10 mouse cellular contexts compared by ENCODE assay signal in the genomic region with DNA sequence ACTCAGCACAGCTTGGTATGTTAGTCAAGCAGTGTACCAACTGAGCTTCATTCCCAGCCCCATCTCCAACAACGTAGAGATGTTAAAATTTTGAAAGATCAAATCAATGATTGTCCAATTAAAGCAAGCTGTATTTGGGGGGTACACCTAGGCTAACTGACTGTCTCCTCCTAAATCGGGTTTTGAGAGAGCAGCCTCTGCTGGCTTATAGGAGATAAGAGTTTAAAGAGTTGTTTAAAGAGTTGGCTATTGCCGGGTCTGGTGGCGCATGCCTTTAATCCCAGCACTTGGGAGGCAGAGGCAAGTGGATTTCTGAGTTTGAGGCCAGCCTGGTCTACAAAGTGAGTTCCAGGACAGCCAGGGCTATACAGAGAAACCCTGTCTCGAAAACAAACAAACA. TPM values are rescaled to one million over a fixed set of nuclear protein-coding genes. Genes with fewer than 3 reads are reported as not detected.
DNase-seq lines count a peak whose midpoint lies in the region; ATAC-seq and TF ChIP-seq lines count a peak whose summit lies in the region.
"Not testable (repeated sequence)": the region's sequence is repeated elsewhere in the genome, so short reads cannot be mapped to it uniquely, and the experiment has no call there.
"Had no signal": no experiment of that assay in that cellular context is flagged by ENCODE, and none has a peak within 500 bp of the region (broad histone marks: within the 10 kb centered on the region; RNA-seq: fewer than 3 reads in every experiment).

No protein-coding gene starts in this region.

- not testable (repeated sequence) for H3K27me3 ChIP-seq in E14TG2a.4 (ENCODE audit: insufficient read depth, low read length); embryonic facial prominence, embryonic 14.5 days (replicated peaks; ENCODE audit: control insufficient read depth, insufficient read depth, low read length); heart, adult 2 months (ENCODE audit: control insufficient read depth, insufficient read depth, low read length); hindbrain, embryonic 14.5 days (ENCODE audit: control insufficient read depth, insufficient read depth, low read length); kidney, postnatal 0 days (ENCODE audit: insufficient read depth, low read length); liver, embryonic 14.5 days (ENCODE audit: control insufficient read depth, insufficient read depth, low read length); midbrain, embryonic 13.5 days; small intestine, adult 2 months (ENCODE audit: control insufficient read depth, insufficient read depth, low read length)

- peaks cover 30% of the 10 kb centered on the region for H3K36me3 ChIP-seq in E14TG2a.4 (ENCODE audit: insufficient read depth, low read length)
- not testable (repeated sequence) for H3K36me3 ChIP-seq in embryonic facial prominence, embryonic 14.5 days (ENCODE audit: control insufficient read depth, insufficient read depth, low read length); hindbrain, embryonic 14.5 days (replicated peaks; ENCODE audit: control insufficient read depth, insufficient read depth); kidney, postnatal 0 days (ENCODE audit: insufficient read depth, low read length); liver, embryonic 14.5 days (replicated peaks; ENCODE audit: control insufficient read depth, insufficient read depth, low read depth); midbrain, embryonic 13.5 days; small intestine, adult 2 months (ENCODE audit: control insufficient read depth, insufficient read depth, low read length)
- peaks cover 12% of the 10 kb centered on the region for H3K36me3 ChIP-seq in heart, adult 2 months (ENCODE audit: control insufficient read depth, insufficient read depth, low read length)

- H3K9me3 ChIP-seq in E14TG2a.4 (ENCODE audit: low read length); embryonic facial prominence, embryonic 14.5 days (ENCODE audit: control insufficient read depth, low read length); hindbrain, embryonic 14.5 days (ENCODE audit: control insufficient read depth, low read length); kidney, postnatal 0 days (replicated peaks; ENCODE audit: low read length); liver, embryonic 14.5 days (ENCODE audit: control insufficient read depth, low read length); midbrain, embryonic 13.5 days: not testable (repeated sequence)

- not testable (repeated sequence) for TF ChIP-seq CTCF in E14TG2a.4 (conservative IDR thresholded peaks at IDR 0.05; ENCODE audit: low read length); heart, adult 2 months (IDR thresholded peaks at IDR 0.05); kidney, postnatal 0 days (IDR thresholded peaks at IDR 0.05; ENCODE audit: low read depth); liver, embryonic 14.5 days (IDR thresholded peaks at IDR 0.05; ENCODE audit: low read depth); small intestine, adult 2 months (IDR thresholded peaks at IDR 0.05; ENCODE audit: extremely low read depth, insufficient read length, insufficient replicate concordance, low read depth, low read length)

- H3K4me3 ChIP-seq in E14TG2a.4 (replicated peaks; ENCODE audit: low read length), result peak overlapping the region; percentile 99
- H3K4me3 ChIP-seq in embryonic facial prominence, embryonic 14.5 days (ENCODE audit: low read depth, low read length), result peak overlapping the region; percentile 98
- H3K4me3 ChIP-seq in heart, adult 2 months; hindbrain, embryonic 14.5 days (replicated peaks; ENCODE audit: low read length); kidney, postnatal 0 days (replicated peaks; ENCODE audit: low read depth, low read length); midbrain, embryonic 13.5 days (replicated peaks); small intestine, adult 2 months (ENCODE audit: low read depth, low read length): not testable (repeated sequence)
- H3K4me3 ChIP-seq in liver, embryonic 14.5 days (ENCODE audit: insufficient read depth in 1 of 2, low read depth in 2 of 2, low read length in 2 of 2), result peak overlapping the region in 1 of 2 experiments; percentile 79; a peak in 2 of 4 replicates

- not testable (repeated sequence) for TF ChIP-seq EP300 in heart, adult 2 months (IDR thresholded peaks at IDR 0.05; ENCODE audit: insufficient read depth, low read depth, low read length); liver, embryonic 14.5 days (IDR thresholded peaks at IDR 0.05; ENCODE audit: low read depth)

- H3K9ac ChIP-seq in embryonic facial prominence, embryonic 14.5 days (ENCODE audit: low read depth, low read length), result 0 out of 2 replicates have a peak overlapping the region, but pooled peaks have one; percentile 93
- H3K9ac ChIP-seq in heart, adult 2 months (ENCODE audit: low read depth, low read length); hindbrain, embryonic 14.5 days; kidney, postnatal 0 days (ENCODE audit: low read depth, low read length); liver, embryonic 14.5 days (replicated peaks); midbrain, embryonic 13.5 days (replicated peaks): not testable (repeated sequence)

- ATAC-seq in embryonic facial prominence, embryonic 14.5 days (ENCODE audit: low read depth); hindbrain, embryonic 14.5 days (ENCODE audit: low FRiP score); kidney, postnatal 0 days (replicated peaks; ENCODE audit: low FRiP score, low read depth); liver, embryonic 14.5 days (ENCODE audit: insufficient read depth); midbrain, embryonic 13.5 days: not testable (repeated sequence)

- peaks cover 44% of the 10 kb centered on the region for H3K4me1 ChIP-seq in E14TG2a.4 (replicated peaks; ENCODE audit: low read depth, low read length)
- not testable (repeated sequence) for H3K4me1 ChIP-seq in embryonic facial prominence, embryonic 14.5 days (ENCODE audit: control insufficient read depth, insufficient read depth, low read length); kidney, postnatal 0 days (replicated peaks; ENCODE audit: insufficient read depth, low read length); small intestine, adult 2 months (ENCODE audit: control insufficient read depth, insufficient read depth, insufficient read length, low read length)
- H3K4me1 ChIP-seq in heart, adult 2 months (ENCODE audit: control insufficient read depth, insufficient read depth, low read length), result peaks cover 11% of the 10 kb centered on the region
- H3K4me1 ChIP-seq in hindbrain, embryonic 14.5 days (replicated peaks; ENCODE audit: control insufficient read depth, insufficient read depth, low read length), result peaks cover 16% of the 10 kb centered on the region
- peaks cover 22 to 29% of the 10 kb centered on the region in 2 experiments for H3K4me1 ChIP-seq in liver, embryonic 14.5 days (replicated peaks; ENCODE audit: control insufficient read depth in 2 of 2, insufficient read depth in 2 of 2, low read length in 1 of 2)
- peaks cover 29% of the 10 kb centered on the region for H3K4me1 ChIP-seq in midbrain, embryonic 13.5 days (replicated peaks)

- H3K4me2 ChIP-seq in embryonic facial prominence, embryonic 14.5 days (ENCODE audit: low read depth, low read length), result peak overlapping the region; percentile 74
- H3K4me2 ChIP-seq in hindbrain, embryonic 14.5 days (replicated peaks), result peak overlapping the region; percentile 86
- H3K4me2 ChIP-seq in kidney, postnatal 0 days (ENCODE audit: low read length), result peak overlapping the region; percentile 58
- H3K4me2 ChIP-seq in liver, embryonic 14.5 days (ENCODE audit: low read depth), result peak overlapping the region; percentile 88
- peak overlapping the region; percentile 85 for H3K4me2 ChIP-seq in midbrain, embryonic 13.5 days (replicated peaks)

- intact Hi-C loops in heart, adult 2 months (cut with DNase I), result loop anchor here (5.0 kb wide), 2 partner anchors 111 to 146 kb away; partner anchors contain the start of genes Ntan1 and Rrn3

- WGBS in embryonic facial prominence, embryonic 14.5 days, result 80% methylated on average over 5 of the region's 5 CpGs
- WGBS in heart, adult 2 months, result 71% methylated on average over 5 of the region's 5 CpGs
- WGBS in hindbrain, embryonic 14.5 days, result 81% methylated on average over 5 of the region's 5 CpGs
- WGBS in kidney, postnatal 0 days, result 80% methylated on average over 5 of the region's 5 CpGs
- WGBS in liver, embryonic 14.5 days (ENCODE audit: insufficient replicate concordance), result 39% methylated on average over 5 of the region's 5 CpGs
- 77% methylated on average over 5 of the region's 5 CpGs for WGBS in midbrain, embryonic 13.5 days
- 60% methylated on average over 5 of the region's 5 CpGs for WGBS in small intestine, adult 2 months

- not testable (repeated sequence) for DNase-seq in embryonic facial prominence, embryonic 14.5 days (ENCODE audit: low spot score); heart, adult 2 months; hindbrain, embryonic 14.5 days (ENCODE audit: low spot score); kidney, postnatal 0 days (ENCODE audit: low spot score); liver, embryonic 14.5 days (ENCODE audit: low read depth in 3 of 3, low spot score in 3 of 3)

- peak overlapping the region; percentile 91 for H3K27ac ChIP-seq in embryonic facial prominence, embryonic 14.5 days (replicated peaks; ENCODE audit: low read depth, low read length)
- peak overlapping the region; percentile 94 for H3K27ac ChIP-seq in heart, adult 2 months
- not testable (repeated sequence) for H3K27ac ChIP-seq in hindbrain, embryonic 14.5 days; midbrain, embryonic 13.5 days
- peak overlapping the region; percentile 91 for H3K27ac ChIP-seq in kidney, postnatal 0 days
- peak overlapping the region; percentile 85; the same call in 1 of the 2 replicates for H3K27ac ChIP-seq in liver, embryonic 14.5 days
- H3K27ac ChIP-seq in small intestine, adult 2 months (ENCODE audit: insufficient read depth, low read depth, low read length), result peak overlapping the region; percentile 72; the same call in 1 of the 2 replicates

- TF ChIP-seq POLR2A in heart, adult 2 months (IDR thresholded peaks at IDR 0.05; ENCODE audit: insufficient read depth, low read depth, low read length); small intestine, adult 2 months (IDR thresholded peaks at IDR 0.05; ENCODE audit: low read depth, low read length): not testable (repeated sequence)

- H3K79me2 ChIP-seq in heart, adult 2 months (replicated peaks; ENCODE audit: control insufficient read depth, insufficient read depth, low read length), result not testable (repeated sequence)

RNA-seq across cellular contexts. Expression of gene Bfar, which starts 0.8 kb away (rescaled TPM):
- polyA plus RNA-seq in embryonic facial prominence, embryonic 14.5 days (2014; fragmentation: Nextera tagmentation; extraction: Ambion mirVana), result 46.5 and 51.9 TPM in 2 replicates
- total RNA-seq in heart, adult 2 months (2021), result 10 to 100 TPM; 41.8 to 51.6 TPM
- 35.2 and 51.5 TPM in 2 replicates for polyA plus RNA-seq in heart, adult 2 months (2012; rRNA removed)
- 47.8 and 50.4 TPM in 2 replicates for polyA plus RNA-seq in hindbrain, embryonic 14.5 days (2014; fragmentation: Nextera tagmentation; extraction: Ambion mirVana)
- 36.0 and 40.8 TPM in 2 replicates for polyA plus RNA-seq in kidney, postnatal 0 days (2015; fragmentation: Nextera tagmentation; extraction: Ambion mirVana)
- 7.4 and 11.0 TPM in 2 replicates for polyA plus RNA-seq in liver, embryonic 14.5 days (2012; rRNA removed)
- polyA plus RNA-seq in liver, embryonic 14.5 days (2014; fragmentation: Nextera tagmentation; extraction: Ambion mirVana), result 9.6 and 10.3 TPM in 2 replicates
- polyA plus RNA-seq in midbrain, embryonic 13.5 days (2015; fragmentation: Nextera tagmentation; extraction: Ambion mirVana), result 53.7 and 54.5 TPM in 2 replicates
- polyA plus RNA-seq in small intestine, adult 2 months (2012; rRNA removed), result 6.2 and 12.8 TPM in 2 replicates

RNA-seq across cellular contexts. Expression of gene 3110001I22Rik, which starts 0.8 kb away (rescaled TPM):
- polyA plus RNA-seq in embryonic facial prominence, embryonic 14.5 days (2014; fragmentation: Nextera tagmentation; extraction: Ambion mirVana), result 4.9 and 5.4 TPM in 2 replicates
- 1 to 10 TPM; 2.6 to 2.7 TPM for total RNA-seq in heart, adult 2 months (2021)
- polyA plus RNA-seq in heart, adult 2 months (2012; rRNA removed), result 1.1 and 1.2 TPM in 2 replicates
- 6.9 and 7.2 TPM in 2 replicates for polyA plus RNA-seq in hindbrain, embryonic 14.5 days (2014; fragmentation: Nextera tagmentation; extraction: Ambion mirVana)
- polyA plus RNA-seq in kidney, postnatal 0 days (2015; fragmentation: Nextera tagmentation; extraction: Ambion mirVana), result 4.2 and 4.5 TPM in 2 replicates
- polyA plus RNA-seq in liver, embryonic 14.5 days (2012; rRNA removed), result 1.3 and 1.7 TPM in 2 replicates
- 2.2 and 2.3 TPM in 2 replicates for polyA plus RNA-seq in liver, embryonic 14.5 days (2014; fragmentation: Nextera tagmentation; extraction: Ambion mirVana)
- polyA plus RNA-seq in midbrain, embryonic 13.5 days (2015; fragmentation: Nextera tagmentation; extraction: Ambion mirVana), result 8.9 and 9.0 TPM in 2 replicates
- polyA plus RNA-seq in small intestine, adult 2 months (2012; rRNA removed), result 0.46 and 1.2 TPM in 2 replicates

RNA-seq across cellular contexts. Expression of gene Parn, which starts 2.9 kb away (rescaled TPM):
- 32.1 and 41.3 TPM in 2 replicates for polyA plus RNA-seq in embryonic facial prominence, embryonic 14.5 days (2014; fragmentation: Nextera tagmentation; extraction: Ambion mirVana)
- total RNA-seq in heart, adult 2 months (2021), result 1 to 10 TPM; 8.9 to 9.1 TPM
- 7.3 and 13.1 TPM in 2 replicates for polyA plus RNA-seq in heart, adult 2 months (2012; rRNA removed)
- 27.9 and 30.6 TPM in 2 replicates for polyA plus RNA-seq in hindbrain, embryonic 14.5 days (2014; fragmentation: Nextera tagmentation; extraction: Ambion mirVana)
- polyA plus RNA-seq in kidney, postnatal 0 days (2015; fragmentation: Nextera tagmentation; extraction: Ambion mirVana), result 39.9 and 42.8 TPM in 2 replicates
- 5.4 and 7.1 TPM in 2 replicates for polyA plus RNA-seq in liver, embryonic 14.5 days (2012; rRNA removed)
- 12.9 and 16.9 TPM in 2 replicates for polyA plus RNA-seq in liver, embryonic 14.5 days (2014; fragmentation: Nextera tagmentation; extraction: Ambion mirVana)
- polyA plus RNA-seq in midbrain, embryonic 13.5 days (2015; fragmentation: Nextera tagmentation; extraction: Ambion mirVana), result 37.7 and 39.9 TPM in 2 replicates
- polyA plus RNA-seq in small intestine, adult 2 months (2012; rRNA removed), result 3.8 and 9.5 TPM in 2 replicates

RNA-seq across cellular contexts. Expression of gene Pla2g10, which starts 59.9 kb away (rescaled TPM):
- polyA plus RNA-seq in embryonic facial prominence, embryonic 14.5 days (2014; fragmentation: Nextera tagmentation; extraction: Ambion mirVana), result 0.16 and 0.46 TPM in 2 replicates
- total RNA-seq in heart, adult 2 months (2021), result not detected
- 0.16 TPM in 1 of 2 replicates, not detected in the other for polyA plus RNA-seq in heart, adult 2 months (2012; rRNA removed)
- polyA plus RNA-seq in hindbrain, embryonic 14.5 days (2014; fragmentation: Nextera tagmentation; extraction: Ambion mirVana), result 0.35 TPM in 1 of 2 replicates, not detected in the other
- 0.28 TPM in 1 of 2 replicates, not detected in the other for polyA plus RNA-seq in kidney, postnatal 0 days (2015; fragmentation: Nextera tagmentation; extraction: Ambion mirVana)
- 0.11 and 0.20 TPM in 2 replicates for polyA plus RNA-seq in liver, embryonic 14.5 days (2012; rRNA removed)
- polyA plus RNA-seq in liver, embryonic 14.5 days (2014; fragmentation: Nextera tagmentation; extraction: Ambion mirVana), result 0.19 TPM in 1 of 2 replicates, not detected in the other
- polyA plus RNA-seq in midbrain, embryonic 13.5 days (2015; fragmentation: Nextera tagmentation; extraction: Ambion mirVana), result 0.21 and 0.47 TPM in 2 replicates
- polyA plus RNA-seq in small intestine, adult 2 months (2012; rRNA removed), result 9.5 and 21.3 TPM in 2 replicates
- total RNA-seq: layer of hippocampus, adult 8-10 months; left cerebral cortex, postnatal 14 days had no signal
